Mouse (Mus musculus) bone marrow macrophage, adult 2 months (primary cell): ENCODE measurements around the gene Il17ra.

ENCODE experiments used
- CTCF ChIP-seq: IDR thresholded peaks from 2 replicates; pipeline ENCODE4 v1.5.1; 2012; ENCODE audit warnings: low read depth, mild to moderate bottlenecking, low read length, moderate library complexity
- POLR2A ChIP-seq: IDR thresholded peaks from 2 replicates; pipeline ENCODE4 v1.6.1; 2012; ENCODE audit warnings: mild to moderate bottlenecking, low read depth, low read length, borderline replicate concordance

DNA sequence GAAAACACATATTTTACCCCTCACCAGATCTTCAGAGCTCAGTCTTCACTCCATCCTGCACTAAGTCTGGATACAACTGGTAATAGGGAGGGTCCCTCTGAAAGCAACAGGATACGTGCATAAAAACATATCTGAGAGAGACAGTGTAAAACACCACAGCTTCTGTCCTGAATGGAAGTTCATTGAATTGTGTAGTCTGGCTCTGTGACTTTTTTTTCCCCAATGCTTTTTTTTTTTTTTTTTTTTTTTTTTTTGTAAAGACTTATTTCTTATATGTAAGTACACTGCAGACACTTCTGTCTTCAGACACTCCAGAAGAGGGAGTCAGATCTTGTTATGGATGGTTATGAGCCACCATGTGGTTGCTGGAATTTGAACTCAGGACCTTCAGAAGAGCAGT lies 69.5 kb downstream of the Il17ra start:
- TF ChIP-seq CTCF (no peak), POLR2A (no peak)
